ENCODE assay signal across 11 mouse cellular contexts in genomic region chr19:57941529-57941928, GRCm38 (mm10).
DNase-seq lines count a peak whose midpoint lies in the region; ATAC-seq lines count a peak whose summit lies in the region.
"Had no signal": no experiment of that assay in that cellular context is flagged by ENCODE, and none has a peak within 500 bp of the region (broad histone marks: within the 10 kb centered on the region; RNA-seq: fewer than 3 reads in every experiment).

No protein-coding gene starts in this region.

- intact Hi-C loops in gastrocnemius, postnatal 36 days (cut with DNase I), result no loop called here

- ATAC-seq in megakaryocyte, adult 5-6 weeks (ENCODE audit: poor library complexity, severe bottlenecking), result no peak

- 59% methylated on average over 8 of the region's 8 CpGs for WGBS in hindbrain, embryonic 10.5 days

- peaks cover 6% of the 10 kb centered on the region for H3K27me3 ChIP-seq in megakaryocyte, embryonic 14.5 days (replicated peaks)
- H3K27me3 ChIP-seq in hindbrain, embryonic 10.5 days (ENCODE audit: insufficient read depth, poor library complexity, severe bottlenecking), result no peaks in the 10 kb centered on the region
- H3K27me3 ChIP-seq: limb, embryonic 15.5 days; stomach, embryonic 15.5 days had no signal

- H3K4me3 ChIP-seq in megakaryocyte, embryonic 14.5 days (replicated peaks), result peak overlapping the region; percentile 13
- H3K4me3 ChIP-seq in hindbrain, embryonic 10.5 days, result no peak overlapping the region
- H3K4me3 ChIP-seq: limb, embryonic 15.5 days; stomach, embryonic 15.5 days had no signal

- DNase-seq in hindbrain, embryonic 10.5 days (ENCODE audit: low spot score), result no peak
- peak; percentile 50 to 71 for DNase-seq in left cerebral cortex, adult 9 months (ENCODE audit: low spot score in 2 of 2)
- peak; percentile 35 for DNase-seq in right cerebral cortex, postnatal 4 days
- DNase-seq in gastrocnemius, postnatal 36 days, result no peak
- no peak for DNase-seq in gastrocnemius, postnatal 4 days (ENCODE audit: low spot score in 2 of 2)
- no peak for DNase-seq in urinary bladder, postnatal 25 days (ENCODE audit: low spot score)
- DNase-seq: adrenal gland, postnatal 25 days had no signal

- no peaks in the 10 kb centered on the region for H3K36me3 ChIP-seq in megakaryocyte, embryonic 14.5 days (replicated peaks; ENCODE audit: low read length)
- H3K36me3 ChIP-seq in hindbrain, embryonic 10.5 days, result no peaks in the 10 kb centered on the region
- H3K36me3 ChIP-seq: stomach, embryonic 15.5 days had no signal

- peaks cover 13% of the 10 kb centered on the region for H3K9me3 ChIP-seq in megakaryocyte, embryonic 14.5 days
- no peaks in the 10 kb centered on the region for H3K9me3 ChIP-seq in hindbrain, embryonic 10.5 days
- H3K9me3 ChIP-seq: limb, embryonic 15.5 days; stomach, embryonic 15.5 days had no signal

- 0 out of 2 replicates have a peak overlapping the region, but pooled peaks have one; percentile 16 for H3K27ac ChIP-seq in hindbrain, embryonic 10.5 days
- H3K27ac ChIP-seq: limb, embryonic 15.5 days; stomach, embryonic 15.5 days had no signal

- H3K4me1 ChIP-seq in megakaryocyte, embryonic 14.5 days, result no peaks in the 10 kb centered on the region; the same call in 1 of the 2 replicates
- no peaks in the 10 kb centered on the region; the same call in 1 of the 2 replicates for H3K4me1 ChIP-seq in hindbrain, embryonic 10.5 days (replicated peaks)
- H3K4me1 ChIP-seq: limb, embryonic 15.5 days; stomach, embryonic 15.5 days had no signal

Comparison
In these comparisons a context has a peak if more than half of its experiments do, and no peak if none do; other contexts are left out.
1. DNase-seq: peak in left cerebral cortex, adult 9 months (2 of 2) and right cerebral cortex, postnatal 4 days (single experiment); none in hindbrain, embryonic 10.5 days (single experiment), gastrocnemius, postnatal 36 days (0 of 2), gastrocnemius, postnatal 4 days (0 of 2) and urinary bladder, postnatal 25 days (single experiment).